Mouse (Mus musculus) heart, postnatal 0 days (tissue): ENCODE measurements at regions not wholly inside any gene's neighbourhood (a gene's known extent, or its start where the extent isn't known, plus 50 kb on each side); places are given as distances from the start of the nearest gene placed in this dataset.

Experiments
- CTCF ChIP-seq: IDR thresholded peaks from 2 replicates; pipeline ENCODE4 v1.5.1; 2016; ENCODE audit warnings: antibody characterized with exemption, control low read depth, low read depth
- EP300 ChIP-seq: IDR thresholded peaks from 2 replicates; pipeline ENCODE4 v1.6.1; 2016; ENCODE audit warnings: antibody characterized with exemption, low read depth

DNA sequence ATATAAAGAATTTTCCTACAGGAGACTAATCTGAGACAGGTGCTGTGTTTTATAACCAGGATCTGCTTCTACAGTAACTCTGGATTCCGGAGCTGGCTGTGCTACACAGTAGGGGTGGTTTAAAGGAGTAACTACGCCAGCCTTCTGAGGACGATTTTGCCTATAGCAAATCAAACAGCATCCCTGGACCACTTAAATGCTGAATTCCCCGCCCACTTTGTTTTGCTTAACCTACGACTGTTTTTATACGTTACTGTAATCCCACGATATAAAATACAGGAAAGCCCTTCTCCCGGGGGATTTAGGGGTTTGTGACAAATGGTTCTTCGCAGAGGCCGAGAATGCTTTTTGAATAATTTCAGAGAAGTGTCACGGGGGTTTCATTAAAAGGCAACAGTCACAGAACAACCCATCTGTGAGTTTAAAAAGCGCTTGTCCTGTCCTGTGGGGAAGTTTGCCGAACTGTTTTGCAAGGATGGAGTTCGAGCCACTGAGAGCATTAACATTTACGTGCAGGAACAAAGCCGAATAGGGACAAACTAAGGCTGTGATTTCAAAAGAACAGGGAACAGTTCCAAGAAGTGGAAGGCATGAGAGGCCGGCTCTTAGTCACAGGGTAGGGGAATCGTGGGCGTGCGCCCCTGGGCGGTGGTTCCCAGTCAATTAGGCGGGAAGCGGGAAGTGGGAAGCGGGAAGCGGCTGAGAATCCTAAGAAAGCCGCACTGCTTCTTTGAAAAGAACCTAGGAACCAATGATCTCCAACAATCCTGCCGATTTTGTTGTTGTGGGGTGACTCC, 49.7 kb upstream of the Hnrnpa3 start:
- TF ChIP-seq CTCF (no peak), EP300 (no peak)
